Mouse (Mus musculus) cerebellum, adult 2 months (tissue): ENCODE measurements around the gene Timm29.

Source experiments
- CTCF ChIP-seq: fragments of 200-500 bp; IDR thresholded peaks from 2 replicates; pipeline ENCODE4 v1.5.1; 2011; ENCODE audit warnings: low read depth, mild to moderate bottlenecking, control low read depth, low read length, moderate library complexity, borderline replicate concordance; ENCODE audit not compliant: insufficient read depth
- POLR2A ChIP-seq: fragments of 200-500 bp; IDR thresholded peaks from 2 replicates; pipeline ENCODE4 v1.6.1; 2011; ENCODE audit warnings: low read length, control low read depth, borderline replicate concordance; ENCODE audit not compliant: insufficient read depth

DNA sequence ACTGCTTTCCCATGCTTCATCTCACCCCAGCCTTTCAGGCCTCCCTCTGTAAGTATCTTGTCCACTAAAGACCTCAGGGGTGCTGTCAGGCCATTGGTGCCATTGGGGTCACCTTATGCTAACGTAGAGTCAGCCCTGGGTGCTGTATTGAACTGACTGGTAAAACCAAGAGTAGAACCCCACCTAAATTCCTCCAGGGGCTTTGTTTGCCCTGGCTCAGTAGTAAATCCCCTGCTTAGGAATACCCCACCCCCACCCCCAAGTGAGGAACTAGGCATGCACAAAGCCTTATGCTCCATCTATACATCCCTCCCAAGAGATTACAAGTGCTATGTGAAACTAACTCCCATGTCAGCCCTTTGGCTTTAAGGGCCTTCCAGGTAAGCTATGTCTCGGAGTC lies 35.0 kb upstream of the Timm29 start:
- TF ChIP-seq CTCF (no peak), POLR2A (no peak)
